Mouse (Mus musculus): Measurements from ENCODE around the gene Ptk7.

DNA sequence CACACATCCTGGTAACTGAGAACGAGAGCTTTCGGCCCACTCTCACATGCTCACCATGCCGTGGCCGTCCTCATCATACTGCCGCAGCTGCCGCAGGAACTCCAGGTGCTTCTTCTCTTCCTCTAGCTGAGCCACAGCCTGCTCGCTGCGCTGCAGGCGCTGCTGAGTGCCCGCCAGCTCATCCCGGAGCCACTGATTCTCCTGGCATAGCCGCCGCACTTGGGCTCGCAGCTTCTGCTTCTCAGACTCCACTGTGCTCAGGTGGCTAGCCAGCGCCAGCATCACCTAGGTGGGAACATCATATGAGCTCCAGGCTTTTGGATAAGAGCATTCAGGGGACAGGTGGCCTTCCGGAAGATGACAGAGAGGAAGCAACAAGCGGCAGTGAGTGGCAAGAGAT is 12.8 kb upstream of the Ptk7 start:
- TF ChIP-seq CTCF (IDR thresholded peaks at IDR 0.05; ENCODE audit: borderline replicate concordance, extremely low read depth, insufficient read depth, insufficient read length), result no peak
- TF ChIP-seq POLR2A (IDR thresholded peaks at IDR 0.05; ENCODE audit: borderline replicate concordance, extremely low read depth, insufficient read depth, insufficient read length, poor library complexity, severe bottlenecking), result no peak
